Mouse (Mus musculus) heart, embryonic 14.5 days (tissue): ENCODE measurements around the gene Kcnab1. TPM values are rescaled to one million over a fixed set of nuclear protein-coding genes. Genes with fewer than 3 reads are reported as not detected.

ENCODE experiments used
- ATAC-seq: fragments of 200-750 bp; cut with Nextera tagmentation; 2 replicates; pipeline ENCODE4 v1.8.0; 2017; ENCODE audit warnings: low read depth, moderate TSS enrichment; ENCODE audit not compliant: insufficient number of reproducible peaks, insufficient read depth, low FRiP score
- H3K27ac ChIP-seq, 2 experiments: fragments of 200-500 bp in 1 of 2; fragments of 300-500 bp in 1 of 2; sonication (generic) in 1 of 2; replicated peaks in 1 of 2; 2 replicates each; pipeline ENCODE4 v1.5.1; 2012 to 2014; ENCODE audit warnings: low read depth in 2 of 2, low read length in 2 of 2, control low read depth in 1 of 2, mild to moderate bottlenecking in 1 of 2, mixed read lengths in 1 of 2; ENCODE audit not compliant: control insufficient read depth in 1 of 2, insufficient read depth in 1 of 2
- H3K27me3 ChIP-seq: fragments of 300-500 bp; sonication (generic); 2 replicates; pipeline ENCODE4 v1.6.1; 2014; ENCODE audit warnings: mild to moderate bottlenecking, low read length, control low read depth; ENCODE audit not compliant: control insufficient read depth, insufficient read depth
- H3K36me3 ChIP-seq: fragments of 300-500 bp; sonication (generic); 2 replicates; pipeline ENCODE4 v1.6.1; 2014; ENCODE audit warnings: mild to moderate bottlenecking, control low read depth, low read length, mixed read lengths; ENCODE audit not compliant: control insufficient read depth, insufficient read depth
- H3K4me1 ChIP-seq, 2 experiments: fragments of 200-500 bp in 1 of 2; fragments of 300-500 bp in 1 of 2; sonication (generic) in 1 of 2; 2 replicates each; pipeline ENCODE4 v1.6.1; 2012 to 2014; ENCODE audit warnings: low read length in 2 of 2, control low read depth in 1 of 2, mixed read lengths in 1 of 2; ENCODE audit not compliant: control insufficient read depth in 2 of 2, insufficient read depth in 2 of 2
- H3K4me2 ChIP-seq: fragments of 300-500 bp; sonication (generic); 2 replicates; pipeline ENCODE4 v1.6.1; 2014; ENCODE audit warnings: mild to moderate bottlenecking, low read length
- H3K4me3 ChIP-seq, 2 experiments: fragments of 200-500 bp in 1 of 2; fragments of 300-500 bp in 1 of 2; sonication (generic) in 1 of 2; 2 replicates each; pipeline ENCODE4 v1.5.1; 2012 to 2014; ENCODE audit warnings: low read length in 2 of 2, mild to moderate bottlenecking in 2 of 2, control low read depth in 1 of 2, low read depth in 1 of 2, moderate library complexity in 1 of 2; ENCODE audit not compliant: control insufficient read depth in 1 of 2, insufficient read depth in 1 of 2
- H3K9ac ChIP-seq: fragments of 300-500 bp; sonication (generic); 2 replicates; pipeline ENCODE4 v1.6.1; 2014; ENCODE audit warnings: mild to moderate bottlenecking, low read length
- H3K9me3 ChIP-seq: fragments of 300-500 bp; sonication (generic); 2 replicates; pipeline ENCODE4 v1.6.1; 2016; ENCODE audit warnings: low read length, control low read depth; ENCODE audit not compliant: control insufficient read depth
- WGBS: fragments of 180-500 bp; shearing (Covaris S2); extraction: QIAGEN DNeasy Blood & Tissue Kit; methylation state at CpG from one replicate; pipeline ENCODE4 v1.1.7; 2014; 5-methylcytosine and 5-hydroxymethylcytosine counted together
- polyA plus RNA-seq: library from polyadenylated mRNA; unstranded; fragments of >200 nt; fragmentation: Nextera tagmentation; extraction: Ambion mirVana; gene quantifications from 2 replicates; pipeline ENCODE4 v1.2.1, GENCODE M21; 2014

Kcnab1 gene
- polyA plus RNA-seq, 1 experiment from 2014 or later: 2.8 TPM

- Histone ChIP-seq H3K36me3 (no peaks in the 10 kb centered on the region), H3K4me3 (no peak overlapping the region), H3K27me3 (no peaks in the 10 kb centered on the region), H3K4me2 (no peak overlapping the region), H3K9me3 (no peaks in the 10 kb centered on the region), H3K9ac (no peak overlapping the region), H3K27ac (no peak overlapping the region), H3K4me1 (no peaks in the 10 kb centered on the region)
- ATAC-seq: no peak
- WGBS: 80% methylated on average over 2 of the region's 2 CpGs
Observed at GRCm38 (mm10) chr3:65283366-65283765, 174.2 kb downstream of the Kcnab1 start.

DNA sequence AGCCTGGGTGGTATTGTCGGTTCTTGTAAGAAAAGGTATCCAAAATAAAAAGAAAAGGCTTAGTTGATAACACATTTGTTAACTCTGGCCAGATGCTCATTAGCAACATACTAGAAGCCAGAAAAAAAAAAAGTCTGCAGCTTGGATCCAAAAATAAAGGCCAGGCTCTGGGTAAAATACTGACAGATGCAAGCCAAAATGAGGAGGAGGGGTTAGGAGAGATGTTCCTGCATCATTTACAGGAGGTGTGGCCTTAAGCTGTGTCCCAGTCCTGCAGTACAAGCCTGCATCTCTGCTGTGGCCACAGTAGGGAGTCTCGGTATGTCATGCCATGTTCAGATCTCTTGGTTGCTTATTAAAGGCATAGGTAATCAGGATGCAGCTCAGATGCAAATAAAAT is 179.8 kb downstream of the Kcnab1 start:
- H3K9me3 ChIP-seq: no peaks in the 10 kb centered on the region
- ATAC-seq: no peak
- WGBS: 68% methylated on average over 2 of the region's 2 CpGs

DNA sequence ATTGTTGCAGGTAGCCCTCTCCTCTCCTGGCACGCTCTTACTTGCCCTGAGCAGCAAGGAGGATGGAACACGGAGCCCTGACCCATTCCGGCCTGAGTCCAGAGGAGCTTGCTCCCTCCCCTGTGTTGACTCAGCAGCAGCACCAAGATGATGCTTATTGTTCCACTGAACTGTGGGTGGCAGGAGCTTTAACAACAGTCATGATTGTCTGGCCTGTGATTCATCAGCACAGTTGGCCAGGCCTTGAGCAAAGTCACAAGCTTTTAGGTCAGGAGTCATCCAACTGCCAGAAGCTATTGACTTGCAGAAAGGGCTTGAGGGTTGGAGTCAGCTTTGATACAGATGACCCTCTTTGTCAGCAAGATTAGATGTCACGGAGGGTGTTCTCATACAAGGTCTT is 187.8 kb downstream of the Kcnab1 start:
- Histone ChIP-seq H3K9me3 (no peaks in the 10 kb centered on the region), H3K9ac (no peak overlapping the region), H3K4me2 (no peak overlapping the region), H3K27ac (no peak overlapping the region), H3K4me1 (peaks cover 6 to 9% of the 10 kb centered on the region in 2 experiments; a peak in 3 of 4 replicates), H3K36me3 (no peaks in the 10 kb centered on the region), H3K4me3 (no peak overlapping the region), H3K27me3 (no peaks in the 10 kb centered on the region)
- WGBS: 46% methylated on average over 4 of the region's 4 CpGs
- no peak for ATAC-seq

More for the DNA sequence above, 179.8 kb downstream of the Kcnab1 start:
- no peak overlapping the region for H3K27ac ChIP-seq
- no peak overlapping the region for H3K4me3 ChIP-seq
- no peak overlapping the region for H3K4me2 ChIP-seq
- H3K36me3 ChIP-seq: no peaks in the 10 kb centered on the region
- no peak overlapping the region for H3K9ac ChIP-seq
- H3K4me1 ChIP-seq: no peaks in the 10 kb centered on the region
- H3K27me3 ChIP-seq: no peaks in the 10 kb centered on the region

- Histone ChIP-seq H3K9ac (no peak overlapping the region), H3K4me2 (no peak overlapping the region), H3K27ac (no peak overlapping the region), H3K4me3 (no peak overlapping the region), H3K36me3 (no peaks in the 10 kb centered on the region), H3K27me3 (no peaks in the 10 kb centered on the region), H3K9me3 (no peaks in the 10 kb centered on the region), H3K4me1 (peaks cover 6 to 9% of the 10 kb centered on the region in 2 experiments; a peak in 3 of 4 replicates)
- no peak for ATAC-seq
- 74% methylated on average over 4 of the region's 4 CpGs for WGBS
Observed at GRCm38 (mm10) chr3:65299205-65299604, 190.0 kb downstream of the Kcnab1 start.

DNA sequence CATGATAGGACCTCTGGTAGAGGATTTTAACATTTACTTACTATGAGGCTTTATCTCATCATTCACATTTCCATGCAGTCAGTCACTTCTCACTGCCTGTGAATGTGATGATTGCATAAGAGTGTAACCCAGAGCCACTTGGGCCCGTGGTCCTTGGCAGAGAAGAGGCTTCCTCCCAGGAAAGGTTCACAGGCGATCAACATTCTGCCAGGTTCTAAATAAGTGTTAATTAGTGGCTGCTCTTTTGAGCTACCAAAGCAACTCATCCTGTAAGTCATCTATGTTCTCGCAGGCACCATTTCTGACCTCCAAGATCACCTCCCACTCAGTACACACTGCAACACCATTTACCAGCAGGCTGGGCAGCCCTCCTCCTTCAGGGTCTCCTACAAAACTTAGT is 192.3 kb downstream of the Kcnab1 start:
- Histone ChIP-seq H3K27me3 (no peaks in the 10 kb centered on the region), H3K4me2 (no peak overlapping the region), H3K9ac (no peak overlapping the region), H3K4me1 (peaks cover 6 to 9% of the 10 kb centered on the region in 2 experiments; a peak in 3 of 4 replicates), H3K4me3 (no peak overlapping the region), H3K36me3 (no peaks in the 10 kb centered on the region), H3K27ac (no peak overlapping the region), H3K9me3 (no peaks in the 10 kb centered on the region)
- 17% methylated on average over 3 of the region's 3 CpGs for WGBS
- no peak for ATAC-seq

DNA sequence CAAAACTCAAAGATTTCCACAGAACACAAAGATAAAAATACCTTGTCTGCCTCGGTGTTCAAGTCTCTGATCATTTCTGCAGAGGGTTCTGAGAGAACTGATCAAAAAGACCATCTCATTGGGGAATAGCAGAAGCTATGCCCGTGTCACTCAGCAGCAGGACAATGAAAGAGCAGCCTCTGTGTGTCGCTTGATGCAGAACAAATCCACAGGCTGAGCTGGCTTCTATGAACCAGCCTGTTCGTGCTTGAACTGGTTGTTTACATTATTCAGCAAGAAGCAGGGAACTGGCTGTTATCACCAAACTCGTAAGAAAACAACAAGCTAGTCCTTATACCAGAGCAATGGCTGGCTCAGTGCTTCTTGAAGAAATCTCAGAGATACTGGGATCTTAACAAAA is 193.4 kb downstream of the Kcnab1 start:
- 30% methylated on average over 5 of the region's 5 CpGs for WGBS
- no peak for ATAC-seq
- Histone ChIP-seq H3K27ac (no peak overlapping the region), H3K27me3 (no peaks in the 10 kb centered on the region), H3K4me2 (no peak overlapping the region), H3K9me3 (no peaks in the 10 kb centered on the region), H3K4me3 (no peak overlapping the region), H3K4me1 (peaks cover 2 to 6% of the 10 kb centered on the region in 2 experiments; a peak in 1 of 4 replicates), H3K36me3 (no peaks in the 10 kb centered on the region), H3K9ac (no peak overlapping the region)

GRCm38 (mm10) chr3:65315837-65316236 is 206.7 kb downstream of the Kcnab1 start:
- H3K27ac ChIP-seq: no peak overlapping the region
- no peak overlapping the region for H3K4me3 ChIP-seq
- no peaks in the 10 kb centered on the region for H3K36me3 ChIP-seq
- WGBS: 72% methylated on average over 6 of the region's 6 CpGs
- no peaks in the 10 kb centered on the region for H3K4me1 ChIP-seq
- H3K9me3 ChIP-seq: no peaks in the 10 kb centered on the region
- no peaks in the 10 kb centered on the region for H3K27me3 ChIP-seq
- H3K9ac ChIP-seq: no peak overlapping the region
- H3K4me2 ChIP-seq: no peak overlapping the region
- ATAC-seq: no peak

DNA sequence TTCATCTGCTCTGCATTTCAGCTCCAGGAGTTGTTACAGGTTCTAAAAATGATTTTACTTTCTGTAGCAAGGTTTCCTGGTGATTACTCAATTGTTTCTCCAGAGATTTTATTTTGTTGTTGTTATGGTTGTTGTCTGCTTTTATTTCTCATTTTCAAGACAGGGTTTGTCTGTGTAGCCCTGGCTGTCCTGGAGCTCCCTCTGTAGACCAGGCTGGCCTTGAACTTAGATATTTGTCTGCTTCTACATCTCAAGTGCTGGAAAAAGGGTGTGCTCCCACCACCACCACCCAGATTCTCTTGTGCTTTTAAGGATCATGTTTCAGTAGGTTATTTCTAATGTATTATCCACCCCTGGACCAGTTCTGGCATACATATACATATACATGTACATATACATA is 207.6 kb downstream of the Kcnab1 start:
- H3K9ac ChIP-seq: no peak overlapping the region
- H3K9me3 ChIP-seq: no peaks in the 10 kb centered on the region
- no peaks in the 10 kb centered on the region for H3K36me3 ChIP-seq
- no peak overlapping the region for H3K4me2 ChIP-seq
- H3K4me1 ChIP-seq: no peaks in the 10 kb centered on the region
- H3K4me3 ChIP-seq: no peak overlapping the region
- no peak for ATAC-seq
- no peaks in the 10 kb centered on the region for H3K27me3 ChIP-seq
- no peak overlapping the region for H3K27ac ChIP-seq
